Mouse (Mus musculus) c-Kit-positive CD71-positive TER-119-negative erythroid progenitor cells, embryonic 14.5 days (primary cell): ENCODE measurements around the gene Cnih3.

Source experiments
- DNase-seq: peaks from one replicate; pipeline ENCODE4 v3.0.0-alpha.2; 2013; ENCODE audit warnings: low read depth

Cnih3 gene

DNA sequence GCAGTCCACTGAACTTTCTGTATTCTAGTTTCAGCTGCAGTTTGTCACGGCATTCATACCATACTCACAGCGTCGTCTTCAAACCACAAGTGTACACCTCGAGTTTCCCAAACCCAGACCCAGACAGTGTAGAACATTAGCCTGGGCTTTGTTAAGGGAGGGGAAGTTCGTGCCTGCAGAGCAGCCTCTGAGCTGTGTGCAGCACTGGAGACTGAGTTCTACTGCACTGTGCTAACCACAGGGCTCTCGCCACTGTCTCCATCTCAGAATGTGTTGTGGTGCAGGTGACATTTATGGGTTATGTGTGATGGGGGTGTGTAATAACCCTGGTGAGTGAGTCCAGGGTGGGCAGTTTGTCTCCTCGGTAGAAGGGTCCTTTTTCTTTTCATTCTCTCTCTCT, 104.5 kb downstream of the Cnih3 start:
- no peak for DNase-seq

DNA sequence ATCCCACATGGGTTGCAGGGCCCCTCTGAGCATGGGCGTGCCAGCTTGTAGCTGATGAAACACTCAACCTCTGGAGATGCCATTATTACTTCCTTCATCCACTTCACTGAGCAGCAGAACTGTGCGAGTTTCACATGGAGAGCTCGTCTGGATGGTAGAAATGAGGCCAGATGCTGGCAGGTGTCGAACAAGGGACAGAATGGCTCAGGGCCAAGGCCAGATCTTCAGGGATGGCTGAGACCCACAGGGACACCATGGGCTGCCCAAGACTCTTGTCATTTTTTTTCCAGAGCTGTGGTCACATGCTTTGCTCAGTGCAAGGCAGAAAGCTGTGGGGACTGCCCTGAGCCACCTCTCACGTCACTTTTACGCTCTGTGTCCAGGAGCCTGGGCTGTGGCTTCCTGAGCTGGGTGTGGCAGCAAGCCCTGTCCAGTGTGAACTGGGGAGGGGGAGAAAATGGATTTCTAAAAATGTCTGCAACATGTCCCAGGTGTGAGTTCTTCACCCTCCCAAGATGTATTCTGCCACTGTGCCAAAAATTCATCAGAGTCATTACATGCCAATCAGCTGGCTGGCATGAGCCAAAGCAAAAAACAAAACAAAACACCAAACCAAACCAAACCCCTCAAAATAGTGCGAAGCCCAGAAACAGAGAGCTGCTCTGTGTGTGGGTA, 107.1 kb downstream of the Cnih3 start:
- DNase-seq = no peak

DNA sequence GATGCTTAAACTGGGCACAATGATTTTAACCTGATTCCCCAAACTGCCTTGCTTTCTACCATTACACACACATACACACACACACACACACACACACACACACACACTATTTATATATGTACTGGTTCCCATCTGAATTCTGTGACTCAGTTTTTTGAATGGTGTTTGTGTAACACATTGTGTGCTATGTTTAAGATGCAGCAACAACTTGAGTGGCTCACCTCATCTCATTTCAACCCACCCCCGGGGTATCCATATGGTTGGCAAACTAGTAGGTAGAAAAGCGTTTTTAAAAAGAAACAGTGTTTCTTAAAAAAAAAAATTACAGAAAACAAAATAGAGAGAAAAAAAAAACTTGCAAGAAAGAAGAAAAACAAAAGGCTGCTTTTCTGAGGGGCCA, 107.9 kb downstream of the Cnih3 start:
- DNase-seq = no peak

DNA sequence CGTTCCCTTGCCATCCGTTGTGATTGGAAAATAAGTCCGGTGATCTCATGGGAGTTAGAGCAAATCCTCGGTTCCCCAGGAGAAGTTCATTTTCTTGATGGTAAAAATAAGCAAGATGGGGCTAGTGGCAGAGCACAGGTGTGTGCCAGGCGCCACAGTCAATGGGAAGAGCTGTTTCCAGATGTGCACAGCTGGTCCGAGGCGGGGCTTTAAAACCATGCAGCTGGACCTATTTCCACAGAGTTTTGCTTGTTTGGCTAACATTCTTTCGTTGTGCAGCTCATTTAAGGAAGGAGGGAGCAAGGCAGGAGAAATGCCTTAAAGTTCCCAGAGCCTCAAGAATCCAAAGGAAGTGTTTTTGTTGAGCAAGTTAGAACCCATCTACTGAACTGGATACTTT, 109.1 kb downstream of the Cnih3 start:
- no peak for DNase-seq

DNA sequence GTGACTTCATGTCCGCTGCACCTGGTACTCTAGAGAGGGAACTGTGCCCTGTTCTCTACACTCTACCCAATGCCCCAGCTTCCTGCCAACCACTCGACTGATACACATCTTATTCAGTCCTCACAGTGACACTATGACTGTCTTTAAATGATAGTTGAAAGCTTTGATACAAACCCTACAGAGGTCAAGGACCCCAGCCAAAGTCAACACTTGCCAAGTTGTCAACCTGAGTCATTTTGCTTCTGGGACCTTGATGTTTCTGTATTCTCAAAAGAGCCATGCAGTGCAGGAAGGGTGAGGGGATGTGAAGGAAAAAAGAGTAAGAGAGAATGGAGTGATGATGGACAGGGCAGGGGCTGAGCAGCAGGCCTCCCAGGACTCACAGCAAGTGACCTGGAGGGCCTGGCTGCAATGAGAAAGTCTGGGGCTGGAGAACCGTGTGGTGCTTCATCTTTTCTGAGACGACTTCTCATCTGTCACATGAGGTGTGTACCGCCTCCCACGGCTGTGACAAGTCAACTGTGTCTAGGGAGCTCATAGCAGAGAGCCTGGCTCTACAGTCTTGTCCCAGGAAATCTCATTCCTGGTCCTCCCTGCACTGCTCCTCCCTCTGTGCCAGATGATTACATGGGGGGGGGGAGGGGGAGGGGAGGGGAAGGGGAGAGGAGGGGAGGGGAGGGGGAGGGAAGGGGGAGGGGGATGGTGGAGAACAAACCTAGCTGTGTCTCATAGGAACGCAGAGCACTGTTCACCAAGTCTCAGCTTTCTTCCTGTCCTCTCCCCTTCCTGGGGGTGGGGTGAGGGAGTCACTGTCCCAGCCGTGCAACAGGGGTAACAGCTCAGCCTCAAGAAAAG, 109.8 kb downstream of the Cnih3 start:
- no peak for DNase-seq

DNA sequence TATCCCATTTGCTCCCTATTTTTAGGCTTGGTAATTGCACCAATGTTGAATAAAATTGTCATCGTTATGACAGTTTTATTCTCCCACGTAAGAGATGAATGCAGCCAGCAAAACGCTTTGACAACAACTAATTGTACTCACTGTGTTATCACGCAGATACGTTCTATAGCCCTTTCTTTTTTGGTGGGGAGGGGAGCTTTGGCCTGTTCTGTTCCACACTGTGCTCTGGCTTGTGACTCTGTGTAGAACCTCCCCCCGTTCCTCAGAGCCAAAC, 110.4 kb downstream of the Cnih3 start:
- DNase-seq = no peak

DNA sequence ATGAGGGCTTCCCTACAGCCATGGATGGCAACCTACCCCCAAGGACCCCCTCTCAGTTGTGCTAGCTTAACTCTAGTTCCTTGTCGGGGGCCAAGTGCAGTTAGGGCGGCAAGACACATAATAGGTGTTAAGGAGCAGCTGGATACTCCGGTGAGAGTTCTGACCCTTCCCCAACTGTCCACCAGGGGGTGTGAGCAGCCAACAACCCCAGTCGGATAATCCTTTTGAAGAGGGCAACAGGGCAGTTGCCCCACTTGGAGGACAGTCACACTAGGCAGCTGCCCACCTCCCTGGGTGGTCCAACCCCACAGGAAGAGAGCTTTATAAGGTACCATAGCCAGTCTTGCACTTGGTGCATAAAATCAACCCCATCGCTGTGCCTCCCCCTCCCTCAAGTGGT, 112.6 kb downstream of the Cnih3 start:
- peak; percentile 9 for DNase-seq

DNA sequence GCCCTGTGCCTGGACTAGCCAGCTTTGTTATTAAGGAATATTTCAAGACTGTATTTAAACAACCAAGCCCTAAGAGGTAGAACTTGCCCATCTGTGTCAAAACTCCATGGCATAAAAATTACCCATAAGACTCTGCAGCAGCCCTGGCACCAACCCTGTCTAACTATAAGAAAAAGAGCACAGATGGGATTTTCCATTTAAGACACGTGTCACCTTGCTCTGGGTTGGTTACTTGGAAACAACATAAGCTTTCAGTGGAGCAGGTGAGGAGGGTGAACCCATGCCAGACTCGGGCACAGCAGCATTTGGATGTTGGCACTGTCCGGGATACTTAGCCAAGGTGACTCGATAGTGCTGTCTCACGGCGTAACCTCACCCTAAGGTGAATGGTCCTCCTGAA, 113.6 kb downstream of the Cnih3 start:
- DNase-seq = no peak

DNA sequence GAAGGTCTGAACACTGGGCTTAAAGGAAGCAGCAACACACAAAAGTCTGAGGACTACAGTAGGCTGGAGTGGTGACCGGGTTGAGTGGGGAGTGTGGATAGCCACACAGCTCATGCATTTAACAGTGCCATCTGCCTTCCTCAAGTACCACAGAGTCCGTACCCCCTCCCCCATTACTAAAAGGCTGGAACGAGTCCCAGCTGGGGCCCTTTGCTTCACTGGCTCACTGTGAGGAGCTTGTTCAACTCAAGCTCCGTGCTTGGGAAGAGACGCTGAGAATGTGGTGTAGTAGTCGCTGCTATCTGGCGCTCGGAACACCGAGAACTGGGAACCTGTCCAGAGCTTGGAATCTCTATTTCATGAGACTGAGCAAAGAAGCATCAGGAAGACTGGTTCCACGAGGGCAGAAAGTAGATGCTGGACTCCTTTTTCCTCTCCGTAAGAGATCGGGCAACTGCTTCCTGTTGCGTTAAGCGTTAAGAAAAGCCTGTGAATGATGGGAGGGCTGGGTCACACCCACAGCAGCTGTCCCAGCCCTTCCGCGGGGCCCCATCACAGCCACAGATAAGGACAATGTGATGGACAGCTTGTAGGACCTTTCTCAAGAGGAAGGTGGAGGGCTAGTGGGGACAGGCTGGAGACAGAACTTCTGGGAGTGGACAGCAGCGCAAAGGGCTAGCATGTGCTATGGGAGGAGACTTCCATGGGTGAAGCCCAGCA, 114.3 kb downstream of the Cnih3 start:
- no peak for DNase-seq

DNA sequence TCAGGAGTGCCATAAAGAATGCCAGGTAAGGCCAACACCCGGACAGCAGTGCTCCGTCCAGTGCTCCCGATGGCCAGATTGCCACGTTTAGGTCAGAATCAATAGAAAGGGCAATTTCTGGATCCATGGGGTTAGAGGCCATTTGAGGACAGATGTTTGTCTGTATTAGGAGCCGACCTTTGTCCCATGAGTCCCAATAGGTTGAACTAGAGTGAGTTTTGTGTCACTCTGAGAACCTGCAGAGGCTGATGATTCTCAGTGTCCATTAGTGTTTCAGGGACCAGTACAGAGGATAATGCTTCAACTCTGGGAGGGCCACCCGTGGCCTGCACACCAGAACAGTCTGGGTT, 114.9 kb downstream of the Cnih3 start:
- DNase-seq = no peak

DNA sequence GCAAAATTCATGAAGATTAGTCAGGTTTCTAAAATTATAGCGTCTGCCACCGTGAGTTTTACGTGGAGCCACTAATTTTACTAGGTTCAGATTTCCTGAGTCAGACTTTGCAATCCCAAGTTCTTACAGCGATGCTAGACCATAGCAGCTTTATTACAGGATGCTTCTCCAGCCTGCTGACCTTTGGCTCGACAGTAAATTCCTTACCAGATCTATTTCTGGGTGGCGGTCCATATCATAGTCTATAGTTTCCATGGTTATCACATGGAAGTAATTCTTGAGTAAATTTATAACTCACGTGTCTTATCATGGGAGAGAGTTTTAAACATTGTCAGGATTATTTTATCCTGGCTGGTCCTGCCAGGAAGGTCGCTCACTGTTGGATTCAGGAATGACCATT, 117.0 kb downstream of the Cnih3 start:
- no peak for DNase-seq

DNA sequence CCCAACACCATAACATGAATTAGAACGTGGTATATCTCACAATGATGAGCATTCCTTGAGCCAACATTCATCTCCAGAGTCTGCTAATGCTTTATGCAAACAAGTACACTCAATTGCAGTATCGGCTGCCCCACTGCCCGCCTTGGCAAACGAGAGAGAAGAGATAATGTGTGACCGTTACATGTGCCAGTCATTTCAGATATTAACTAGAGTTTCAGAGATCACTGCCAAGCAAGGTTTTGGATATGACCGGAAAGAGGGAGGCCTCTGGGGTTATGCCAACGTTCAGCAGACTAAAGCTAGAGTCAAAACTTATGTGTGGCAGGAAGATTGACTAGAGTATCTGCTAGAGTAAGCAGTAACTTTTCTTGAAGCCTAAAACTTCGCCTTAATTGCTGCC, 123.7 kb downstream of the Cnih3 start:
- DNase-seq = no peak

DNA sequence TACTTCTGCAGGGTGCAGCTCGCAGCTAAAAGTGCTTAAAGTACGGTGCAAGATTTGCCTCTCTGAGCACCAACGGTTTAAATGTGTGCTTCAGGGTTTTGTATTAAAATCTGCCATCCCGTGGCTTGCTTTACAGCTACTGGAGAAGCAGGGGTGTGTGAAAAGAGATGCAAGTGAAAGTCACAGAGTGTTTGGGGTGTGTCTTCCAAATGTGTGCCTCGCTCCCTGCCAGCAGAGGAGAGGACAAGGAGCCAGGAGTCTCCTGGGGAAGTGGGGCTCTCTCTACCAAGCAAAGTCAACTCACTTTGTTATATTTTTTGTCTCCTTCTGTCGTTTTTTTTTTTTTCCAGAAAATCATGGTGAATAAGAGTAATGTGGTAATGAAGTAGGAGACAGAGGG, 124.1 kb downstream of the Cnih3 start:
- DNase-seq = no peak

DNA sequence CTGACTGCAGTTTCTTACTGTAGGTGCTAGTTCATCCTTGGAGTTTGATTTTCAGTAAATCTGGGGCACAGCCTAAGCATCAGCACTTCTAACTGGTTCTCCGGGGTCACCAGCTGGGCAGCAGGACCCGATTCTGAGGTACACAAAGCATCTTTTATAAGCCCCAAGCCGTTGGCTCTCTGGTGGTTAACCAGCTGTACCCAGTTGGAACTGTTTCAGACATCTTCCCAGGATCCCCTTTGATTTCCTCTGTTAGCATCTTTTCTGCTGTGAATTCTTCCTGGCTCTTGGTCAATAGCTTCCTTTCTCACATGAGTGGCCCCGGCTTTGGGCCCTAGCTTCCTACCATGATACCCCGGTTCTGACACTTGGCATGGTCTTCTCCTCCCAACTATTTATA, 132.3 kb downstream of the Cnih3 start:
- DNase-seq = no peak

DNA sequence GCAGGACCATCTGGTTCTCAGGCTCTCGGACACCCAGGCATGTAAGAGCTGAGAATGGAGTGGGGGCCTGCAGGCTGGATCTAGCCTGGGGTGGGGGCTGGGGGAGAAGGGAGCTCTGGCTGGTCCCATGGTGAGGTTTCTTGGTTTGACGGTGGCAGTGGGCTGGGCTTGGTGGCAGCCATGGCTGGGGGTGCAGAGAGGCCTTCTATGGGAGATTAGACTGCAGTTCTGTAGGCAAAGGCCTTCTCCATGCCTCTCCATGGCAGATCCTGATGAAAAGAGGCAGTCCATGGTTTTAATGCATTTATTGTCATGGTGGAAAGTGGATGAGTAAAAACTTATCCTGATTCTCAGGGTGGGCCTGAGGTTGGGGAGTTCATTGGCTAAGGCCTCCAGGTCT, 151.0 kb downstream of the Cnih3 start:
- no peak for DNase-seq

DNA sequence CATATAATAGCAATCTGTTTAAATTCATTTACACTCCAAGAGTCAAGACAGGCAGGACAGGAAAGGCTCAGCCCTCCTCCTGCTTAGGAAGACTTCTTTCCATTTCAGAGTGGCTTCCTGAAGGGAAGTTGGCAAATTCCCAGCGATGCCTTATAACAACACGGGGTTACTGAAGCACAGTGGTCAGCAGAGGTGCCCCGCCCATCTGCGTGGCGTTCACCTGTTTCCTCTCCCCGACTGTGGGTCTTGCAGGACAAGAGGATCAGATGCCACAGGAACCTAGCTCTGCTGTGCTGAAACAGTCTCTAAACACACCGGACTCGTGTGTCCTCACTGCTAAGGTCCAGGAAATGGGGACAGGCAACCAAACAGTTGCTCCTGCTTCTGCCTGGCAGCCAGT, 152.9 kb downstream of the Cnih3 start:
- DNase-seq = no peak
